Mouse (Mus musculus): Measurements from ENCODE around the gene Slc15a3. TPM values are rescaled to one million over a fixed set of nuclear protein-coding genes. Genes with fewer than 3 reads are reported as not detected.
A peak's percentile ranks its signal among the peaks of the same experiment; 100 is the strongest.

Gene Slc15a3
- polyA plus RNA-seq, 1 experiment from 2014 or later: 0.25 TPM

DNA sequence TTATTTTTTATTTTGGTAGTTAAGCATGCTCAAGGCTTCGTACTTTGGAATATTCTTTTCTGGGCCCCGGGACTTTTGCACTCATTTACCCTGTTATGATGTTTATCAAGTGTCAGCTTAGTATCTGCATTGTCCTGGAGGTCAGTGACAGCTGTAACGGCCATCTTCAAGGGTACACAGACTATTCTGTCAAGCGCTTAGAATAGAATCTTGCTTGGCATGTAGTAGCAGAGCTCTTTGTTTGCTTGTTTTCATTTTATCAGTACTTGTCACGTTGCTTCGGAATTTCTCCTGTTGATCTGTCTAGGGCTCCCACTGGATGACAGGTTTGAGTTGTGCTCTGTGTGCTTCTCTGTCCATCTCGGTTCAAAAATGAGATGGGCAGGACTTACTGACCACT, 57.3 kb downstream of the Slc15a3 start:
- no peak overlapping the region for H3K4me3 ChIP-seq (replicated peaks; ENCODE audit: low read length)
- ATAC-seq: no peak
- H3K9ac ChIP-seq (replicated peaks; ENCODE audit: low read depth, low read length): no peak overlapping the region

DNA sequence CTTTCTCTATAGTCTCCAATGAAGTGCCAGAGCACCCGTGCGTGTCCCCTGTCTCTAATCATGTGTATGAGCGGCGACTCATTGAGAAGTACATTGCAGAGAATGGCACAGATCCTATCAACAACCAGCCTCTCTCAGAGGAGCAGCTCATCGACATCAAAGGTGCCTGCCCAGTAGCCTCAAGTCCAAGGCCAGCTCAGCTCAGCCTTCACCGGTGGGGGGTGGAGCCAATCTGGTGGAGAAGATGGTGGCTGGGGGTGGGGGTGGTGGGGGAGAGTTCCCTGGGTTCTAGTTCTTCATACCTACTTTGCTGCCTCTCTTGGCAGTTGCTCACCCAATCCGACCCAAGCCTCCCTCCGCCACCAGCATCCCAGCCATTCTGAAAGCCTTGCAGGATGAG, 58.0 kb downstream of the Slc15a3 start:
- ATAC-seq: no peak
- Histone ChIP-seq H3K4me1 (replicated peaks; ENCODE audit: control insufficient read depth, insufficient read depth, low read length) (peaks cover 22% of the 10 kb centered on the region), H3K9me3 (ENCODE audit: control insufficient read depth, low read length) (no peaks in the 10 kb centered on the region), H3K4me3 (replicated peaks; ENCODE audit: low read length) (no peak overlapping the region), H3K27ac (ENCODE audit: low read length) (no peak overlapping the region), H3K9ac (replicated peaks; ENCODE audit: low read depth, low read length) (no peak overlapping the region), H3K36me3 (ENCODE audit: control insufficient read depth, insufficient read depth) (peaks cover 29% of the 10 kb centered on the region), H3K4me2 (ENCODE audit: low read length) (no peak overlapping the region), H3K27me3 (replicated peaks; ENCODE audit: control insufficient read depth, insufficient read depth, low read length) (no peaks in the 10 kb centered on the region)
- 94% methylated on average over 8 of the region's 8 CpGs for WGBS

More for the DNA sequence above, 57.3 kb downstream of the Slc15a3 start:
- WGBS: 82% methylated on average over 7 of the region's 7 CpGs
- no peak overlapping the region; the same call in 1 of the 2 replicates for H3K4me2 ChIP-seq (ENCODE audit: low read length)
- H3K27me3 ChIP-seq (replicated peaks; ENCODE audit: control insufficient read depth, insufficient read depth, low read length): no peaks in the 10 kb centered on the region
- H3K4me1 ChIP-seq (replicated peaks; ENCODE audit: control insufficient read depth, insufficient read depth, low read length): peaks cover 22% of the 10 kb centered on the region
- peaks cover 26% of the 10 kb centered on the region for H3K36me3 ChIP-seq (ENCODE audit: control insufficient read depth, insufficient read depth)
- no peaks in the 10 kb centered on the region for H3K9me3 ChIP-seq (ENCODE audit: control insufficient read depth, low read length)
- H3K27ac ChIP-seq (ENCODE audit: low read length): no peak overlapping the region

DNA sequence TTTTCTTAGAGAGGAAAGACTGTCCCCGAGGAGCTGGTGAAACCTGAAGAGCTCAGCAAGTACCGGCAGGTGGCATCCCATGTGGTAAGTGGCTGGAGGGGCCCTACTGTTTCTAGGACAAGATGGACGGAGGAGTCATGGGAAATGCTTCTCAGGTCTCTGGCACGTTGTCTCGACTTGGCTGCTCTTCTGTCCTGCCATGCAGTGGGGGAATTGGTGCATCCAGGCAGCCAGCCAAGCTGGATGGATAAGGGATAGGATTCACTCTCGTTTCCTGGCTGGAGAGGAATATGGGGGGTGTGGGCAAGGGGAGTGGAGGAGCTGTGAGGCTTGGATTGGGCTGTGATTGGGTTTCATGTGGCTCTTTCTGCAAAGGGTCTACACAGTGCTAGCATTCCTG, 60.8 kb downstream of the Slc15a3 start:
- H3K4me3 ChIP-seq (replicated peaks; ENCODE audit: low read length): no peak overlapping the region
- no peak overlapping the region for H3K9ac ChIP-seq (replicated peaks; ENCODE audit: low read depth, low read length)
- no peaks in the 10 kb centered on the region for H3K27me3 ChIP-seq (replicated peaks; ENCODE audit: control insufficient read depth, insufficient read depth, low read length)
- peaks cover 49% of the 10 kb centered on the region for H3K36me3 ChIP-seq (ENCODE audit: control insufficient read depth, insufficient read depth)
- 72% methylated on average over 6 of the region's 6 CpGs for WGBS
- peaks cover 17% of the 10 kb centered on the region for H3K4me1 ChIP-seq (replicated peaks; ENCODE audit: control insufficient read depth, insufficient read depth, low read length)
- no peak overlapping the region for H3K4me2 ChIP-seq (ENCODE audit: low read length)
- ATAC-seq: no peak
- H3K27ac ChIP-seq (ENCODE audit: low read length): no peak overlapping the region
- no peaks in the 10 kb centered on the region for H3K9me3 ChIP-seq (ENCODE audit: control insufficient read depth, low read length)

DNA sequence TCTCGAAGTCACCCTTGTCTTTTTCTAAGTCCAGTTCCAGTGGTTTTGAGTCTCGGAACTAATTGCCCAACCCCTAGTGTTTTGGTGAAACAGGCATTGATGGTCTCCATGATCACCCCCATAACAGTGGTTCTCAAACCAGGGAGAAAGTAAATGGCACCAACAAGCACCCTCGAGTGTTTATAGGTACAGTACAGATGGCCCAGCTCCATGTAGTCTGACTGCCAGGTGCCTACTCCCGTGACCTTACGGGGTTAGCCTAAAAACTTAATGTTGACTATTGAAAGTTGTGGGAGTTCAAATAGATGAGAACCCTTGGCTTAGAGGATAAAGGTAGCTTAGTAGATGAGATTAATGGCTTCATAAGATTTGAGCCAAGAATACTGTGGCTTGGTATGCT, 61.5 kb downstream of the Slc15a3 start:
- Histone ChIP-seq H3K27me3 (replicated peaks; ENCODE audit: control insufficient read depth, insufficient read depth, low read length) (no peaks in the 10 kb centered on the region), H3K27ac (ENCODE audit: low read length) (no peak overlapping the region), H3K36me3 (ENCODE audit: control insufficient read depth, insufficient read depth) (peaks cover 53% of the 10 kb centered on the region), H3K4me3 (replicated peaks; ENCODE audit: low read length) (no peak overlapping the region), H3K9ac (replicated peaks; ENCODE audit: low read depth, low read length) (no peak overlapping the region), H3K4me1 (replicated peaks; ENCODE audit: control insufficient read depth, insufficient read depth, low read length) (peaks cover 12% of the 10 kb centered on the region), H3K9me3 (ENCODE audit: control insufficient read depth, low read length) (no peaks in the 10 kb centered on the region), H3K4me2 (ENCODE audit: low read length) (no peak overlapping the region)
- 96% methylated on average over 5 of the region's 5 CpGs for WGBS
- no peak for ATAC-seq

DNA sequence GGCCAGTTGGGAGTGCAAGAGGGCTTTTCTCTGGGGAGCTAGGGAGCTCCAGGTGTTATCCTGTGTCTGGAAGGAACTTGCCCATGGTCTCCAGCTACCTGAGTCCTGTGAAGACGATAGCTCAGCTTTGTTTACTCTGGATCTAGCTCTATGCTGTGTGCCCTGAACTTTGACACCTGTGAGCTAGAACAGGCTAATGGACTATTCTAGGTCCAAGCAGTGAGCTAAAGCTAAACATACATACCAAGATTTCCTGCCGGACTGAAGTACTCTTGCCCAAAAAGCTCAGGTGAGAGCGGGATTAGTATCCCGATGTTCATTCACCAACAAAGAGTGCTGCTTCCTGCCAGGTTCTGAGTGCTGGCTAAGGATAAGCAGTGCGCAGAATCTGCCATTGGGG, 65.0 kb downstream of the Slc15a3 start:
- Histone ChIP-seq H3K27ac (ENCODE audit: low read length) (no peak overlapping the region), H3K4me3 (replicated peaks; ENCODE audit: low read length) (no peak overlapping the region), H3K27me3 (replicated peaks; ENCODE audit: control insufficient read depth, insufficient read depth, low read length) (no peaks in the 10 kb centered on the region), H3K9me3 (ENCODE audit: control insufficient read depth, low read length) (no peaks in the 10 kb centered on the region), H3K36me3 (ENCODE audit: control insufficient read depth, insufficient read depth) (peaks cover 52% of the 10 kb centered on the region), H3K4me2 (ENCODE audit: low read length) (no peak overlapping the region), H3K4me1 (replicated peaks; ENCODE audit: control insufficient read depth, insufficient read depth, low read length) (no peaks in the 10 kb centered on the region), H3K9ac (replicated peaks; ENCODE audit: low read depth, low read length) (no peak overlapping the region)
- 93% methylated on average over 5 of the region's 5 CpGs for WGBS
- no peak for ATAC-seq

DNA sequence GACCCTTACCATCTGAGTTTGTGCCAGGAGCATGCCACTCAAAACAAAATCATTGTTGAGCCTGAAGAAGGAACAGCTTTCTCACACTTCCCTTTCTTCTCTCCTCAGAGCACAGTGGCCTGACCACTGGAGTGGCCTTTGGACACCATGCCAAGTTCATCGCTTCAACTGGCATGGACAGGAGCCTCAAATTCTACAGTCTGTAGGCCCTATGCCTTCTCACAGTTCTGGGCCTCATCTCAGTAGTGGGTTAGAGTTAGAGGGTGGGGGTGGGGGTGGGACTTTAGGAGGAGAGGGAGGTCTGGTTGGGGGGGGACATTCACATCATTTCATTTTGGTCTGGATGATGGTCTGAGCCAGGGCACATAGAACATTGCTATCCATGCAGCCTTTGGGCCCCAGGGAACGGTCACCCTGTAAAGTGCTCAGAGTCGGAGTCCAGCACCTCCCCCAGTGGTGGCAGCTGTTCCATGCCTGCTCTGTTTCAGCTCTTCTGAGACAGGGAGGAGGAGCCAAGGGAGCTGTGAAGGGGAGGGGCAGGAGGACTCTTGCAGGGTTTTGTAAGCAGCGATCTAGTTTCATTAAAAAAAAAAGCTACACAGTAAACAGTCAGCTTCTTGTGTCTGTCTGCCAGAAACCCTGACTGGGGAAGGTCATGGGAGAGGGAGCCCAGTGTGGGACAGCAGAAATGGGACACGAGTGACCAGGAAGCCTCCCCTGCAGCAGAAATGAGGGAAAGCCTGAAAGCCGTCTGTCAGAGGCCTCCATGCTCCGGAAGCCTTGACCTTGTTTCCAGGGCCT, 65.6 kb downstream of the Slc15a3 start:
- Histone ChIP-seq H3K27me3 (replicated peaks; ENCODE audit: control insufficient read depth, insufficient read depth, low read length) (no peaks in the 10 kb centered on the region), H3K4me1 (replicated peaks; ENCODE audit: control insufficient read depth, insufficient read depth, low read length) (no peaks in the 10 kb centered on the region), H3K4me3 (replicated peaks; ENCODE audit: low read length) (no peak overlapping the region), H3K36me3 (ENCODE audit: control insufficient read depth, insufficient read depth) (peaks cover 46% of the 10 kb centered on the region), H3K4me2 (ENCODE audit: low read length) (no peak overlapping the region), H3K27ac (ENCODE audit: low read length) (no peak overlapping the region), H3K9ac (replicated peaks; ENCODE audit: low read depth, low read length) (no peak overlapping the region), H3K9me3 (ENCODE audit: control insufficient read depth, low read length) (no peaks in the 10 kb centered on the region)
- 68% methylated on average over 7 of the region's 7 CpGs for whole genome bisulfite sequencing
- ATAC-seq: no peak

DNA sequence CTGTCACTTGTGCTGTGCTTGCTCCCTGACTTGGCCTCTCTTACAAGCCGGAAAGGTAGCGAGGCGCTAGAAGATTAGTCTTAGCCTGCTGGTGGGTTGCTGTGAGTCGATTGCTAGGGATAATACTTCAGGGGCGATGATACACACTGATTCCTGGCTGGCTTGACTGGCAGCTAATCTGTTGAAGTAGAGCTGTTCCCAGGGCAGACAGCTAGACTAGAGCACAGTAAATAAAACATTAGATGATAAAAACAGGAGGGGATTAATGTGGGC, 66.1 kb downstream of the Slc15a3 start:
- Histone ChIP-seq H3K36me3 (ENCODE audit: control insufficient read depth, insufficient read depth) (peaks cover 41% of the 10 kb centered on the region), H3K4me1 (replicated peaks; ENCODE audit: control insufficient read depth, insufficient read depth, low read length) (no peaks in the 10 kb centered on the region), H3K9me3 (ENCODE audit: control insufficient read depth, low read length) (no peaks in the 10 kb centered on the region), H3K9ac (replicated peaks; ENCODE audit: low read depth, low read length) (no peak overlapping the region), H3K4me2 (ENCODE audit: low read length) (no peak overlapping the region), H3K27me3 (replicated peaks; ENCODE audit: control insufficient read depth, insufficient read depth, low read length) (no peaks in the 10 kb centered on the region), H3K4me3 (replicated peaks; ENCODE audit: low read length) (no peak overlapping the region), H3K27ac (ENCODE audit: low read length) (no peak overlapping the region)
- ATAC-seq: no peak
- 90% methylated on average over 5 of the region's 5 CpGs for WGBS

DNA sequence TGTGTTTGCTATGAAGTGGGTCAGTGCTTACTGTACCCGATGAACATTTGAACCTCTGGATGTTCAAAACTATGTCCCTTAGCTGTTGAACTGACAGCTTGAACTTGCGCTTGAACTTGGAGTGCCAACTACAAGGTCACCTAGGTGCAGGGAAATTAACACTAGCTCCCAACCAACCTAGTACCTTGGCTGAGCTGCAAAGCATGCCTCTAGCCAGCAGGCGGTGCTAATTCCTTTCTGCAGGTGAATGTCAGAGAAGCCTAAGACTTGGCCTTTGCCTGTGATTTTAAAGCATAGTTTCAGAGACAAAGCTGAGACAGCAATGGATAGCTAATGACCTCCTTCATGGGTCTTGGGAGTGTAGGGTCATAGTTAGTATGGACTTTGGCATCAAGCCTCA, 68.4 kb downstream of the Slc15a3 start:
- no peak overlapping the region for H3K4me2 ChIP-seq (ENCODE audit: low read length)
- H3K9me3 ChIP-seq (ENCODE audit: control insufficient read depth, low read length): no peaks in the 10 kb centered on the region
- WGBS: 64% methylated on average over 3 of the region's 3 CpGs
- no peaks in the 10 kb centered on the region for H3K4me1 ChIP-seq (replicated peaks; ENCODE audit: control insufficient read depth, insufficient read depth, low read length)
- H3K27ac ChIP-seq (ENCODE audit: low read length): no peak overlapping the region
- no peak overlapping the region for H3K9ac ChIP-seq (replicated peaks; ENCODE audit: low read depth, low read length)
- peak; percentile 30 for ATAC-seq
- H3K36me3 ChIP-seq (ENCODE audit: control insufficient read depth, insufficient read depth): peaks cover 25% of the 10 kb centered on the region
- H3K4me3 ChIP-seq (replicated peaks; ENCODE audit: low read length): no peak overlapping the region
- no peaks in the 10 kb centered on the region for H3K27me3 ChIP-seq (replicated peaks; ENCODE audit: control insufficient read depth, insufficient read depth, low read length)

Data from forebrain, embryonic 16.5 days (tissue).